Mouse (Mus musculus) CH12.LX (cell line): Measurements from ENCODE around the gene Ubb. TPM values are rescaled to one million over a fixed set of nuclear protein-coding genes. Genes with fewer than 3 reads are reported as not detected.

Source experiments
- DNase-seq: peaks from one replicate; pipeline ENCODE4 v3.0.0-alpha.2; 2013; ENCODE audit errors: extremely low read depth
- H3K27ac ChIP-seq: 2 replicates; pipeline ENCODE4 v1.5.1; 2012; ENCODE audit warnings: low read depth, mild to moderate bottlenecking, control low read depth, moderate library complexity; ENCODE audit not compliant: insufficient read depth
- H3K27me3 ChIP-seq: replicated peaks from 2 replicates; pipeline ENCODE3; 2012; ENCODE audit warnings: inconsistent platforms
- H3K36me3 ChIP-seq, 2 experiments: replicated peaks in 1 of 2; 2 replicates each; pipeline versions ENCODE3 to v1.6.1; 2012; ENCODE audit warnings: inconsistent platforms in 1 of 2, low read length in 1 of 2, mild to moderate bottlenecking in 1 of 2, mixed read lengths in 1 of 2, moderate library complexity in 1 of 2; ENCODE audit not compliant: control insufficient read depth in 1 of 2, insufficient read depth in 1 of 2
- H3K4me1 ChIP-seq, 2 experiments: 2 replicates each; pipeline ENCODE4 v1.6.1; 2012; ENCODE audit warnings: inconsistent platforms in 1 of 2, moderate library complexity in 1 of 2; ENCODE audit not compliant: insufficient read depth in 2 of 2, control insufficient read depth in 1 of 2
- H3K4me2 ChIP-seq: 2 replicates; pipeline ENCODE4 v1.6.1; 2012; ENCODE audit warnings: low read depth, mild to moderate bottlenecking, control low read depth; ENCODE audit not compliant: poor library complexity, insufficient read depth, severe bottlenecking
- H3K4me3 ChIP-seq, 3 experiments: fragments of 150-350 bp in 1 of 3; sonication (generic) in 1 of 3; replicated peaks in 1 of 3; 2 replicates each; pipeline versions ENCODE3 to v1.5.1; 2011 to 2012; ENCODE audit warnings: low read depth in 2 of 3, low read length in 2 of 3, mild to moderate bottlenecking in 2 of 3, moderate library complexity in 2 of 3, control low read depth in 1 of 3, improper control_type of control experiment in 1 of 3, inconsistent platforms in 1 of 3, mixed read lengths in 1 of 3; ENCODE audit not compliant: poor library complexity in 1 of 3
- H3K79me2 ChIP-seq: replicated peaks from 2 replicates; pipeline ENCODE4 v1.6.1; 2012; ENCODE audit warnings: mild to moderate bottlenecking, moderate library complexity; ENCODE audit not compliant: control insufficient read depth, poor library complexity, insufficient read depth, severe bottlenecking; ENCODE audit errors: extremely low read depth
- H3K9ac ChIP-seq: 2 replicates; pipeline ENCODE4 v1.6.1; 2012; ENCODE audit warnings: low read depth, mild to moderate bottlenecking, control low read depth, moderate library complexity; ENCODE audit not compliant: insufficient read depth
- H3K9me3 ChIP-seq: replicated peaks from 2 replicates; pipeline ENCODE3; 2012; ENCODE audit warnings: low read length, inconsistent platforms, mixed read lengths
- E2F4 ChIP-seq: IDR thresholded peaks from 2 replicates; pipeline ENCODE4 v1.6.1; 2011; ENCODE audit warnings: low read depth, low read length, improper control_type of control experiment; ENCODE audit not compliant: insufficient replicate concordance
- ELF1 ChIP-seq: IDR thresholded peaks from 2 replicates; pipeline ENCODE4 v1.6.1; 2014; ENCODE audit warnings: low read depth, mild to moderate bottlenecking, inconsistent platforms, low read length, improper control_type of control experiment
- EP300 ChIP-seq: IDR thresholded peaks from 2 replicates; pipeline ENCODE4 v1.6.1; 2011; ENCODE audit warnings: low read length, improper control_type of control experiment
- GABPA ChIP-seq: IDR thresholded peaks from 2 replicates; pipeline ENCODE4 v1.6.1; 2012; ENCODE audit warnings: low read depth, low read length, improper control_type of control experiment, inconsistent platforms; ENCODE audit not compliant: insufficient replicate concordance
- IRF4 ChIP-seq: IDR thresholded peaks from 2 replicates; pipeline ENCODE4 v1.6.1; 2014; ENCODE audit warnings: low read depth, mild to moderate bottlenecking, inconsistent platforms, low read length, improper control_type of control experiment
- JUN ChIP-seq: IDR thresholded peaks from 2 replicates; pipeline ENCODE4 v1.6.1; 2011; ENCODE audit warnings: low read depth, mild to moderate bottlenecking, low read length, improper control_type of control experiment, moderate library complexity; ENCODE audit not compliant: insufficient read depth
- MYC ChIP-seq: IDR thresholded peaks from 2 replicates; pipeline ENCODE4 v1.6.1; 2011; ENCODE audit warnings: low read depth, mild to moderate bottlenecking, improper control_type of control experiment, low read length
- NELFE ChIP-seq: IDR thresholded peaks from 2 replicates; pipeline ENCODE4 v1.6.1; 2011; ENCODE audit warnings: low read depth, low read length, improper control_type of control experiment
- NRF1 ChIP-seq: IDR thresholded peaks from 2 replicates; pipeline ENCODE4 v1.6.1; 2014; ENCODE audit warnings: low read depth, mild to moderate bottlenecking, inconsistent platforms, low read length, improper control_type of control experiment, moderate library complexity
- POLR2A ChIP-seq: IDR thresholded peaks from 2 replicates; pipeline ENCODE4 v1.6.1; 2011; ENCODE audit warnings: low read depth, mild to moderate bottlenecking, improper control_type of control experiment, low read length
- POLR2AphosphoS2 ChIP-seq: IDR thresholded peaks from 2 replicates; pipeline ENCODE4 v1.6.1; 2011; ENCODE audit warnings: low read depth, low read length, improper control_type of control experiment
- RCOR1 ChIP-seq: conservative IDR thresholded peaks from 2 replicates; pipeline ENCODE4 v1.6.1; 2012; ENCODE audit warnings: low read depth, mild to moderate bottlenecking, inconsistent platforms, low read length, improper control_type of control experiment
- TBP ChIP-seq: conservative IDR thresholded peaks from 2 replicates; pipeline ENCODE4 v1.6.1; 2011; ENCODE audit warnings: low read depth, low read length, improper control_type of control experiment
- TCF12 ChIP-seq: IDR thresholded peaks from 2 replicates; pipeline ENCODE4 v1.6.1; 2014; ENCODE audit warnings: low read depth, mild to moderate bottlenecking, inconsistent platforms, low read length, improper control_type of control experiment
- UBTF ChIP-seq: IDR thresholded peaks from 2 replicates; pipeline ENCODE4 v1.6.1; 2012; ENCODE audit warnings: low read depth, mild to moderate bottlenecking, inconsistent platforms, low read length, improper control_type of control experiment, moderate library complexity
- USF2 ChIP-seq: conservative IDR thresholded peaks from 2 replicates; pipeline ENCODE4 v1.6.1; 2011; ENCODE audit warnings: low read depth, low read length, improper control_type of control experiment
- ZC3H11A ChIP-seq: IDR thresholded peaks from 2 replicates; pipeline ENCODE4 v1.6.1; 2012; ENCODE audit warnings: low read depth, mild to moderate bottlenecking, inconsistent platforms, low read length, improper control_type of control experiment
- ZKSCAN1 ChIP-seq: IDR thresholded peaks from 2 replicates; pipeline ENCODE4 v1.6.1; 2012; ENCODE audit warnings: low read depth, inconsistent platforms, low read length, improper control_type of control experiment, borderline replicate concordance
- ZMIZ1 ChIP-seq: IDR thresholded peaks from 2 replicates; pipeline ENCODE4 v1.6.1; 2012; ENCODE audit warnings: low read depth, mild to moderate bottlenecking, inconsistent platforms, low read length, improper control_type of control experiment
- ZNF384 ChIP-seq: IDR thresholded peaks from 2 replicates; pipeline ENCODE4 v1.6.1; 2012; ENCODE audit warnings: low read depth, low read length, improper control_type of control experiment, inconsistent platforms
- dilution Hi-C: fragments of 300-500 bp; cut with MboI; formaldehyde crosslinking; loops from 2 replicates; pipeline ENCODE4 v1.14.3; 2020; ENCODE audit warnings: low sequenced_read_pairs; ENCODE audit not compliant: extremely low pct_unique_long_range_greater_than_20kb, extremely low pct_ligation_motif_present
- in situ Hi-C: fragments of 300-500 bp; cut with MboI; formaldehyde crosslinking; loops from 3 replicates; pipeline ENCODE4 v1.14.3; 2019; ENCODE audit warnings: low sequenced_read_pairs, low pct_ligation_motif_present, low pct_unique_long_range_greater_than_20kb, mixed read lengths
- polyA plus RNA-seq: library from polyadenylated mRNA; unstranded; fragments of >175 nt; gene quantifications from 2 replicates; pipeline ENCODE4 v1.2.1, GENCODE M21; 2012; ENCODE audit warnings: low read depth; ENCODE audit not compliant: insufficient read length
- total RNA-seq, 2 experiments: library from RNA; depleted of rRNA; stranded (reverse); fragments of 300-350 nt in 1 of 2; fragments of >200 nt in 1 of 2; gene quantifications; 2 replicates each; pipeline ENCODE4 v1.2.3; 2012 to 2014

Ubb gene
- total and polyA plus RNA-seq, 3 experiments: 1,092 to 2,098 (median 1,487) TPM

- Histone ChIP-seq H3K4me2 (peak within 1 kb of the TSS; percentile 39), H3K4me1 (peaks cover 10 to 31% of the 10 kb centered on the region in 2 experiments), H3K27ac (peak within 1 kb of the TSS; percentile 40), H3K36me3 (peaks cover 4% of the 10 kb centered on the region in 2 experiments), H3K9ac (peak within 1 kb of the TSS; percentile 80), H3K27me3 (peaks cover 29% of the 10 kb centered on the region), H3K4me3 (peak within 1 kb of the TSS; percentile 56 to 81 (median 68)), H3K79me2 (peaks cover 19% of the 10 kb centered on the region), H3K9me3 (no peaks in the 10 kb centered on the region)
- peak; percentile 45 for DNase-seq
- dilution Hi-C loops: no loop called here
- TF ChIP-seq UBTF (peak; percentile 83), GABPA (no peak), ZMIZ1 (peak; percentile 35), EP300 (peak; percentile 53), JUN (no peak), USF2 (no peak), E2F4 (no peak), RCOR1 (no peak), NELFE (peak; percentile 74), ZKSCAN1 (no peak), IRF4 (peak; percentile 68; the same call in 1 of the 2 replicates), NRF1 (peak; percentile 23), ZC3H11A (no peak), POLR2AphosphoS2 (no peak; the same call in 1 of the 2 replicates), ELF1 (no peak), TCF12 (peak; percentile 60), TBP (0 out of 2 replicates have a peak, but pooled peaks have one; percentile 43), POLR2A (peak; percentile 78; the same call in 1 of the 2 replicates), MYC (0 out of 2 replicates have a peak, but pooled peaks have one; percentile 10), ZNF384 (no peak)
- in situ Hi-C loops: no loop called here
These were observed 11.7 kb upstream of the Ubb start, which contains the start of gene Cenpv for GRCm38 (mm10) chr11:62539089-62539890. Cenpv (minus strand) TSS chr11:62539261.
